Mouse (Mus musculus) neural tube, embryonic 12.5 days (tissue): ENCODE data around the gene Deup1. TPM values are rescaled to one million over a fixed set of nuclear protein-coding genes. Genes with fewer than 3 reads are reported as not detected.
A peak's percentile ranks its signal among the peaks of the same experiment; 100 is the strongest.

Source experiments
- ATAC-seq: fragments of 200-750 bp; cut with Nextera tagmentation; 2 replicates; pipeline ENCODE4 v1.8.0; 2017; ENCODE audit warnings: low read depth, mild to moderate bottlenecking, moderate TSS enrichment, moderate library complexity; ENCODE audit not compliant: low FRiP score
- H3K27ac ChIP-seq: fragments of 300-500 bp; sonication (generic); 2 replicates; pipeline ENCODE4 v1.5.1; 2016
- H3K27me3 ChIP-seq: fragments of 300-500 bp; sonication (generic); replicated peaks from 2 replicates; pipeline ENCODE4 v1.6.1; 2016; ENCODE audit warnings: mild to moderate bottlenecking
- H3K36me3 ChIP-seq: fragments of 300-500 bp; sonication (generic); 2 replicates; pipeline ENCODE4 v1.6.1; 2016; ENCODE audit warnings: mild to moderate bottlenecking
- H3K4me1 ChIP-seq: fragments of 300-500 bp; sonication (generic); 2 replicates; pipeline ENCODE4 v1.6.1; 2016
- H3K4me2 ChIP-seq: fragments of 300-500 bp; sonication (generic); replicated peaks from 2 replicates; pipeline ENCODE4 v1.6.1; 2016; ENCODE audit warnings: mild to moderate bottlenecking
- H3K4me3 ChIP-seq: fragments of 300-500 bp; sonication (generic); 2 replicates; pipeline ENCODE4 v1.5.1; 2016
- H3K9ac ChIP-seq: fragments of 300-500 bp; sonication (generic); 2 replicates; pipeline ENCODE4 v1.6.1; 2016; ENCODE audit warnings: mild to moderate bottlenecking
- H3K9me3 ChIP-seq: fragments of 300-500 bp; sonication (generic); 2 replicates; pipeline ENCODE4 v1.6.1; 2016; ENCODE audit warnings: mild to moderate bottlenecking
- WGBS: fragments of 180-500 bp; shearing (Covaris S2); methylation state at CpG from one replicate; pipeline ENCODE4 v1.1.7; 2016; 5-methylcytosine and 5-hydroxymethylcytosine counted together
- polyA plus RNA-seq: library from polyadenylated mRNA; unstranded; fragments of >200 nt; fragmentation: Nextera tagmentation; extraction: Ambion mirVana; gene quantifications from 2 replicates; pipeline ENCODE4 v1.2.1, GENCODE M21; 2016

Deup1 gene
- polyA plus RNA-seq, 1 experiment from 2014 or later = 0.16 TPM

DNA sequence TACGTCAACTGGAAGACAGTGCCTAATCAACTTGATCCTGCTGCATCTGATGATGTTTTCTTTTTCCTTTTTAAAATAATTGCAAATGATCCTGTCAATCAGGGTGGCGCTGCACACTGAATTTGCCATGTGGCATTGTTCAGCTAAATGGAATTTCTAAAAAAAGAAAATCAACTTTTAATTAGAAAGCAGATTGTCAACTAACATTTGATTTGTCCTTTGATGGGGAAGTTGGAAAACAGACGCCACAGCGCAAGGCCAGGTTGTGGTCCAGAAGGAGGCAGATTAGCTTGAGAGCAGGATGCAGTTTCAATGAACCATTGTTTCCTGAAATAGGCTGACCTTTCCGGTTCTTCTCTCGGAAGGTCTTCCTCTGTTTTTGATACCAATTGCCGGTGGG is 101.2 kb downstream of the Deup1 start:
- Histone ChIP-seq H3K27ac (no peak overlapping the region), H3K9ac (no peak overlapping the region), H3K4me1 (peaks cover 14% of the 10 kb centered on the region), H3K27me3 (no peaks in the 10 kb centered on the region), H3K4me2 (no peak overlapping the region), H3K36me3 (no peaks in the 10 kb centered on the region), H3K4me3 (no peak overlapping the region), H3K9me3 (no peaks in the 10 kb centered on the region)
- no peak for ATAC-seq
- whole genome bisulfite sequencing = 72% methylated on average over 7 of the region's 7 CpGs

- 79% methylated on average over 8 of the region's 8 CpGs for WGBS
- H3K9ac ChIP-seq = no peak overlapping the region
- no peaks in the 10 kb centered on the region for H3K36me3 ChIP-seq
- H3K9me3 ChIP-seq = no peaks in the 10 kb centered on the region
- peaks cover 14% of the 10 kb centered on the region for H3K4me1 ChIP-seq
- no peak overlapping the region for H3K4me2 ChIP-seq
- no peak overlapping the region for H3K27ac ChIP-seq
- no peaks in the 10 kb centered on the region for H3K27me3 ChIP-seq
- ATAC-seq = no peak
- no peak overlapping the region for H3K4me3 ChIP-seq
These were observed 102.5 kb downstream of the Deup1 start for GRCm38 (mm10) chr9:15525246-15525645.

DNA sequence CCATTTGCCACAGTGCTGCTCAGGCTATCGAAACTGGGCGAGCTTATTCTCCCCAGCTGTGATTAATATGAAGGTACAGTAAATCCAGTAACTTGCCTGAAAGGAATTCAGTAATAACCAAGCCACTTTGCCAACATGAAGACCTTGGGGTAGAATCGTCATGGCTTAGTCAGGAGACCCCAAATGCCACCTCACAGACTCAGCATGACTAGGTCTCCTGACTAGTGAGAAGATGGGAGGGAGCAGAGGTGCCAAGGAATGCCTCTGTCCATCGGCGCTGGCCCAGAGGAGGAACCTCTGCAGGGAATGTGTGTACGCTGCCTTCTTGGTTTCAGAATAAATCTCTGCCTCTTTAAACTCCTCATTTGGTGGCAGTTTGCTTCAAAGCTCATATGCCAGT is 104.1 kb downstream of the Deup1 start:
- H3K27ac ChIP-seq = no peak overlapping the region
- peaks cover 3% of the 10 kb centered on the region; the same call in 1 of the 2 replicates for H3K4me1 ChIP-seq
- no peak for ATAC-seq
- 88% methylated on average over 6 of the region's 6 CpGs for WGBS
- H3K4me3 ChIP-seq = no peak overlapping the region
- H3K27me3 ChIP-seq = no peaks in the 10 kb centered on the region
- no peak overlapping the region for H3K9ac ChIP-seq
- no peaks in the 10 kb centered on the region for H3K9me3 ChIP-seq
- no peaks in the 10 kb centered on the region for H3K36me3 ChIP-seq
- H3K4me2 ChIP-seq = no peak overlapping the region

DNA sequence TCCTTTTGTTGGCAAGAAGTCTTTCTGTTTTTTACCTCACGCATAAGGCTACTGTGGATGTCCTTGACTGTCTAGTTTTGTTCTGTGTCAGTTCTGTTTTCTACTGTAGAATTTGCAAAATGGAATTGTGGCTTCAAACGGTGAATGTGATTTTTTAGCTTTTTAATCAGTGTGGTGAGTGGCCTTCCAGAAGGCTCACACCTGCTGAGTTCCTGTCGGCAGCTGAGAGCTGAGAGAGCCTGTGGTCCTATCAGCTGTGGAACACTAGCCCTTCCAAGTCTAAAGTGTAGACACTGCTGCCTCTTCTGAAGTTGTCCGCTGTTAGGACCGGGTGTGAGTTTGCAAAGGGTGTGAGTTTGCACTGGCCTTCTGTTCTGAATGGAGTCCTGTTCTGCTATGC is 104.8 kb downstream of the Deup1 start:
- ATAC-seq = no peak

DNA sequence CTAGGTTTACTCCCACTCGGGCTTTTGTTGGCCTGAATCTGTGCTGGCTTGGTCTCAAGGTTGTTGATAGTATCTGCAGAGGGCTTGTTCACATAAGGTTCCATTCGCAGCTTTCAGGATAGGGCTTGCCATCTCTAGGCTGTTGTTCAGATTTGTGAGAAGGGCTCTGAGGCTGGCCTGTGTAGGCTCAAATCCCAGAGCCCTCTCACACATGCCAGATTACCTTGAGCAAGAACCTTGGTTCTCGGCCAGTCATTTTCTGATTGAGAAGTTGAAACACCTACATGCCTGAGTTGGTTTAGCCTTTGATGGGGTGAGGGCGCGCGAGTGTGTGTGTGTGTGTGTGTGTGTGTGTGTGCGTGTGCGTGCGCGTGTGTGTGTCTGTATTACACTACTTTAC is 105.4 kb downstream of the Deup1 start:
- H3K9ac ChIP-seq = no peak overlapping the region
- H3K4me2 ChIP-seq = no peak overlapping the region
- no peaks in the 10 kb centered on the region for H3K27me3 ChIP-seq
- no peaks in the 10 kb centered on the region for H3K9me3 ChIP-seq
- no peak for ATAC-seq
- no peaks in the 10 kb centered on the region for H3K4me1 ChIP-seq
- H3K4me3 ChIP-seq = no peak overlapping the region
- no peak overlapping the region for H3K27ac ChIP-seq
- H3K36me3 ChIP-seq = no peaks in the 10 kb centered on the region
- 97% methylated on average over 10 of the region's 10 CpGs for WGBS

More for the DNA sequence above, 104.8 kb downstream of the Deup1 start:
- Histone ChIP-seq H3K27ac (no peak overlapping the region), H3K36me3 (no peaks in the 10 kb centered on the region), H3K4me1 (no peaks in the 10 kb centered on the region), H3K27me3 (no peaks in the 10 kb centered on the region), H3K4me3 (no peak overlapping the region), H3K4me2 (no peak overlapping the region), H3K9ac (no peak overlapping the region), H3K9me3 (no peaks in the 10 kb centered on the region)
- 86% methylated on average over 5 of the region's 5 CpGs for WGBS

GRCm38 (mm10) chr9:15517979-15518378 is 109.8 kb downstream of the Deup1 start:
- no peak overlapping the region for H3K4me3 ChIP-seq
- no peak for ATAC-seq
- H3K27me3 ChIP-seq = 0 out of 2 replicates have a peak, but pooled peaks cover 4% of the 10 kb centered on the region
- H3K9me3 ChIP-seq = no peaks in the 10 kb centered on the region
- H3K4me1 ChIP-seq = 0 out of 2 replicates have a peak, but pooled peaks cover 6% of the 10 kb centered on the region
- no peak overlapping the region for H3K4me2 ChIP-seq
- H3K36me3 ChIP-seq = no peaks in the 10 kb centered on the region
- H3K27ac ChIP-seq = no peak overlapping the region
- 76% methylated on average over 4 of the region's 4 CpGs for WGBS
- no peak overlapping the region for H3K9ac ChIP-seq

GRCm38 (mm10) chr9:15516007-15516406 is 111.7 kb downstream of the Deup1 start:
- Histone ChIP-seq H3K9me3 (no peaks in the 10 kb centered on the region), H3K36me3 (no peaks in the 10 kb centered on the region), H3K9ac (no peak overlapping the region), H3K4me2 (no peak overlapping the region), H3K4me3 (no peak overlapping the region), H3K4me1 (peaks cover 8% of the 10 kb centered on the region; the same call in 1 of the 2 replicates), H3K27me3 (peaks cover 11% of the 10 kb centered on the region; the same call in 1 of the 2 replicates), H3K27ac (no peak overlapping the region)
- 55% methylated on average over 2 of the region's 2 CpGs for WGBS
- ATAC-seq = no peak

- 80% methylated on average over 7 of the region's 7 CpGs for WGBS
- ATAC-seq = no peak
- H3K27me3 ChIP-seq = peaks cover 11% of the 10 kb centered on the region; the same call in 1 of the 2 replicates
- H3K4me1 ChIP-seq = peaks cover 20% of the 10 kb centered on the region; the same call in 1 of the 2 replicates
- H3K4me3 ChIP-seq = no peak overlapping the region
- H3K4me2 ChIP-seq = no peak overlapping the region
- H3K9me3 ChIP-seq = no peaks in the 10 kb centered on the region
- H3K9ac ChIP-seq = no peak overlapping the region
- no peak overlapping the region for H3K27ac ChIP-seq
- H3K36me3 ChIP-seq = no peaks in the 10 kb centered on the region
These were observed 114.8 kb downstream of the Deup1 start for GRCm38 (mm10) chr9:15512918-15513317.

DNA sequence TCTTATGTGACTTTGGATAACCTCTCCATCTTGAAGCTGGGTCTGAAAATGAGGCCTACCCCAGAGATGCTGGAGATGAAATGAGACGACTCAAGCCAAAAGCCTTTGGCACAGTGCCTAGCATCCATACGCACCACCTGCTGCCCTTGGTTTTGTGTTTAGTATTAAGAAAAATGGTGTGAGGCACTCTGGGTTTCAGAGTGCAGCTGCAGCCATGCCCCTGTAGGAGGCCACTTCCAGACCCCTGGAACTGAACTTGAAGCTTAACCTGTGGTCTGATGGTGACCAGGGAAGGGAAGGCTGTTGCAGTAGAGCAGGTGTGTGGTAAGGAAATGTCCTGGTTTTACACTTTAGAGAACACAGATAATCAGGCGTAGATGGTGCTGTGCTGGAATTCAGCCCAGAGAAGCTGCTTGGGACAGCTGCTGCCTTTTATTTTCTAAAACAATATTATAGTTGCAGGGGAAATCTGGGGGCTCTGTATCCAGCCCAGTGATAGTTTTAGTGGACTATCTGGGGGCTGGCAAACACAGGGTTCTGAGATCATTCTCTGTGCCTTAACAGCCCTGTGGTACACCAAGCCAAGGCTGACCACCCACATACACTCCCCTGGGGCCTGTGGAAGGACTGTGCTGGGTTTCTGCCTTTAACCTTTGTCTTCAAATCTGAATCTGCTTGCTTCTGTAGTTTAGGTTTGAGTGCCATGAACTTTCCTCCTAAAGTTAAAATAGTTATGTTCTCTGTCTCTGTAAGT is 117.0 kb downstream of the Deup1 start:
- peaks cover 11% of the 10 kb centered on the region; the same call in 1 of the 2 replicates for H3K27me3 ChIP-seq
- no peaks in the 10 kb centered on the region for H3K36me3 ChIP-seq
- H3K4me2 ChIP-seq = no peak overlapping the region
- WGBS = 59% methylated on average over 3 of the region's 3 CpGs
- peak; percentile 46; the same call in 1 of the 2 replicates for ATAC-seq
- H3K27ac ChIP-seq = no peak overlapping the region
- peaks cover 20% of the 10 kb centered on the region; the same call in 1 of the 2 replicates for H3K4me1 ChIP-seq
- H3K4me3 ChIP-seq = no peak overlapping the region
- H3K9ac ChIP-seq = 0 out of 2 replicates have a peak overlapping the region, but pooled peaks have one; percentile 17
- H3K9me3 ChIP-seq = no peaks in the 10 kb centered on the region

Other genes with a start within 250 kb of the Deup1 start
- gene Smco4, start 134.5 kb downstream of the Deup1 start, polyA plus RNA-seq = 0.91 and 1.4 TPM in 2 replicates
- 20.6 and 22.7 TPM in 2 replicates for gene Slc36a4, start 81.8 kb upstream of the Deup1 start, polyA plus RNA-seq
- gene Mtnr1b, start 246.6 kb upstream of the Deup1 start, polyA plus RNA-seq = not detected in 2 replicates